23 mouse cellular contexts compared by ENCODE assay signal in genomic region chr9:88357173-88357572, GRCm38 (mm10). TPM values are rescaled to one million over a fixed set of nuclear protein-coding genes. Genes with fewer than 3 reads are reported as not detected.
DNase-seq lines count a peak whose midpoint lies in the region; ATAC-seq lines count a peak whose summit lies in the region.
"Had no signal": no experiment of that assay in that cellular context is flagged by ENCODE, and none has a peak within 500 bp of the region (broad histone marks: within the 10 kb centered on the region; RNA-seq: fewer than 3 reads in every experiment).

No protein-coding gene starts in this region.

- H3K4me3 ChIP-seq in megakaryocyte, embryonic 14.5 days (replicated peaks), result peak overlapping the region; percentile 65
- H3K4me3 ChIP-seq: embryonic facial prominence, embryonic 10.5 days; forebrain, embryonic 12.5 days; kidney, embryonic 15.5 days; limb, embryonic 12.5 days; liver, embryonic 13.5 days; midbrain, embryonic 13.5 days had no signal

- peaks cover 82% of the 10 kb centered on the region for H3K36me3 ChIP-seq in megakaryocyte, embryonic 14.5 days (replicated peaks; ENCODE audit: low read length)
- H3K36me3 ChIP-seq: embryonic facial prominence, embryonic 10.5 days; forebrain, embryonic 12.5 days; kidney, embryonic 15.5 days; limb, embryonic 12.5 days; liver, embryonic 13.5 days; midbrain, embryonic 13.5 days had no signal

- H3K4me1 ChIP-seq in megakaryocyte, embryonic 14.5 days, result peaks cover 93% of the 10 kb centered on the region
- H3K4me1 ChIP-seq: kidney, embryonic 15.5 days had no signal

- H3K27me3 ChIP-seq in megakaryocyte, embryonic 14.5 days (replicated peaks), result no peaks in the 10 kb centered on the region
- H3K27me3 ChIP-seq: forebrain, embryonic 12.5 days; kidney, embryonic 15.5 days; limb, embryonic 12.5 days; liver, embryonic 13.5 days; midbrain, embryonic 13.5 days; Patski had no signal

- peak; percentile 36 for DNase-seq in thymus, postnatal 0 days (ENCODE audit: low spot score)
- no peak for DNase-seq in thymus, adult 18-20 months
- no peak for DNase-seq in kidney, postnatal 4 days
- DNase-seq in right cerebral cortex, postnatal 36 days (ENCODE audit: low spot score in 2 of 2), result no peak
- DNase-seq in cerebellum, adult 11 months, result no peak
- DNase-seq: adrenal gland, postnatal 14 days; cerebellum, adult 18-20 months; cerebellum, postnatal 25 days; heart, adult 11 months; heart, postnatal 36 days; liver, embryonic 13.5 days; lung, embryonic 14.5 days; lung, postnatal 36 days; right cerebral cortex, postnatal 25 days had no signal

- H3K9me3 ChIP-seq in megakaryocyte, embryonic 14.5 days, result no peaks in the 10 kb centered on the region
- H3K9me3 ChIP-seq: embryonic facial prominence, embryonic 10.5 days; forebrain, embryonic 12.5 days; kidney, embryonic 15.5 days; limb, embryonic 12.5 days; liver, embryonic 13.5 days; midbrain, embryonic 13.5 days had no signal

- ATAC-seq in activated CD4-positive, CD25-positive, alpha-beta regulatory T cell, adult 4 months, result peak; percentile 67
- ATAC-seq: intestine, embryonic 16.5 days; midbrain, embryonic 13.5 days; Patski had no signal

RNA-seq across cellular contexts. Expression of gene Nt5e, which starts 30.2 kb away (rescaled TPM):
- 1.2 and 1.5 TPM in 2 replicates for polyA plus RNA-seq in thymus, postnatal 0 days (2015; fragmentation: Nextera tagmentation; extraction: Ambion mirVana)
- 100 to 1,000 TPM; 168 to 186 TPM for polyA plus RNA-seq in activated CD4-positive, CD25-positive, alpha-beta regulatory T cell, adult 4 months (2017; shearing (Covaris generic))
- polyA plus RNA-seq in megakaryocyte, embryonic 14.5 days (2012; ENCODE audit: insufficient read depth, low replicate concordance), result 11.9 and 45.6 TPM in 2 replicates
